Mouse (Mus musculus) monocyte, adult 5-6 weeks (primary cell): Measurements from ENCODE around the gene Fbxo31. TPM values are rescaled to one million over a fixed set of nuclear protein-coding genes. Genes with fewer than 3 reads are reported as not detected.
A peak's percentile ranks its signal among the peaks of the same experiment; 100 is the strongest.
"Not testable (repeated sequence)": the region's sequence is repeated elsewhere in the genome, so short reads cannot be mapped to it uniquely, and the experiment has no call there.

Source experiments
- ATAC-seq: fragments of 153-309, 156-312 bp; replicated peaks from 2 replicates; pipeline ENCODE4 v1.8.0; 2017; ENCODE audit warnings: mild to moderate bottlenecking; ENCODE audit not compliant: low TSS enrichment, insufficient number of reproducible peaks, severe bottlenecking, poor library complexity, low FRiP score
- total RNA-seq: library from RNA; stranded (forward); fragments of 200-1000, 200-491, 200-594 nt; gene quantifications from 3 replicates; pipeline ENCODE4 v1.2.3, GENCODE M21; 2017

Gene Fbxo31
- 3.8 to 7.4 TPM (median 5.3 TPM) in 3 replicates for total RNA-seq

- peak; percentile 49 for ATAC-seq
Observed at GRCm38 (mm10) chr8:121578676-121579451, at the start of gene Fbxo31. TSS of gene Fbxo31 (minus strand) at chr8:121578806.

GRCm38 (mm10) chr8:121623043-121623442, 44.4 kb upstream of the Fbxo31 start:
- no peak for ATAC-seq

- ATAC-seq: no peak
Observed at GRCm38 (mm10) chr8:121621879-121622278, 43.3 kb upstream of the Fbxo31 start.

GRCm38 (mm10) chr8:121620801-121621516, 42.4 kb upstream of the Fbxo31 start:
- no peak for ATAC-seq

GRCm38 (mm10) chr8:121619401-121619995, 40.9 kb upstream of the Fbxo31 start:
- no peak for ATAC-seq

- no peak for ATAC-seq
Observed at GRCm38 (mm10) chr8:121613419-121613818, 34.8 kb upstream of the Fbxo31 start.

GRCm38 (mm10) chr8:121609916-121610315, 31.3 kb upstream of the Fbxo31 start:
- ATAC-seq: no peak

GRCm38 (mm10) chr8:121609251-121609650, 30.6 kb upstream of the Fbxo31 start:
- no peak for ATAC-seq

- no peak for ATAC-seq
Observed at GRCm38 (mm10) chr8:121607661-121608060, 29.1 kb upstream of the Fbxo31 start.

GRCm38 (mm10) chr8:121603801-121604200, 25.2 kb upstream of the Fbxo31 start:
- no peak for ATAC-seq

- no peak for ATAC-seq
Observed at GRCm38 (mm10) chr8:121602860-121603259, 24.3 kb upstream of the Fbxo31 start.

GRCm38 (mm10) chr8:121602411-121602810, 23.8 kb upstream of the Fbxo31 start:
- ATAC-seq: no peak

- no peak for ATAC-seq
Observed at GRCm38 (mm10) chr8:121599842-121600241, 21.2 kb upstream of the Fbxo31 start.

GRCm38 (mm10) chr8:121598892-121599291, 20.3 kb upstream of the Fbxo31 start:
- ATAC-seq: peak; percentile 60; the same call in 1 of the 2 replicates

GRCm38 (mm10) chr8:121598190-121598589, 19.6 kb upstream of the Fbxo31 start:
- no peak for ATAC-seq

GRCm38 (mm10) chr8:121597492-121597891, 18.9 kb upstream of the Fbxo31 start:
- ATAC-seq: not testable (repeated sequence)

GRCm38 (mm10) chr8:121593983-121594382, 15.4 kb upstream of the Fbxo31 start:
- no peak for ATAC-seq

- no peak for ATAC-seq
Observed at GRCm38 (mm10) chr8:121593293-121593692, 14.7 kb upstream of the Fbxo31 start.

- peak; percentile 28; the same call in 1 of the 2 replicates for ATAC-seq
Observed at GRCm38 (mm10) chr8:121591178-121592066, 12.8 kb upstream of the Fbxo31 start.
